Mouse (Mus musculus): ENCODE data around the gene Hoxa6.

Hoxa6 gene

GRCm38 (mm10) chr6:52219234-52219942 lies 10.9 kb upstream of the Hoxa6 start:
- in situ Hi-C loops (cut with MboI; ENCODE audit: unreplicated experiment in 2 of 2), result loop anchor here in 1 of 2 experiments (25.0 kb wide), 2 partner anchors 1307 to 1432 kb away; no protein-coding TSS in a partner anchor

GRCm38 (mm10) chr6:52218643-52219215 lies 10.2 kb upstream of the Hoxa6 start:
- in situ Hi-C loops (cut with MboI; ENCODE audit: unreplicated experiment in 2 of 2), result loop anchor here in 1 of 2 experiments (25.0 kb wide), 2 partner anchors 1306 to 1431 kb away; no protein-coding TSS in a partner anchor

GRCm38 (mm10) chr6:52217895-52218642 lies 9.5 kb upstream of the Hoxa6 start:
- in situ Hi-C loops (cut with MboI; ENCODE audit: unreplicated experiment in 2 of 2), result loop anchor here in 1 of 2 experiments (25.0 kb wide), 2 partner anchors 1306 to 1431 kb away; no protein-coding TSS in a partner anchor

GRCm38 (mm10) chr6:52217459-52217768 lies 8.9 kb upstream of the Hoxa6 start:
- in situ Hi-C loops (cut with MboI; ENCODE audit: unreplicated experiment in 2 of 2), result loop anchor here in 1 of 2 experiments (25.0 kb wide), 2 partner anchors 1305 to 1430 kb away; no protein-coding TSS in a partner anchor

GRCm38 (mm10) chr6:52216691-52217458 lies 8.4 kb upstream of the Hoxa6 start:
- in situ Hi-C loops (cut with MboI; ENCODE audit: unreplicated experiment in 2 of 2), result loop anchor here in 1 of 2 experiments (25.0 kb wide), 2 partner anchors 1305 to 1430 kb away; no protein-coding TSS in a partner anchor

GRCm38 (mm10) chr6:52215771-52216535 lies 7.4 kb upstream of the Hoxa6 start:
- in situ Hi-C loops (cut with MboI; ENCODE audit: unreplicated experiment in 2 of 2), result loop anchor here in 1 of 2 experiments (25.0 kb wide), 2 partner anchors 1304 to 1429 kb away; no protein-coding TSS in a partner anchor

- in situ Hi-C loops (cut with MboI; ENCODE audit: unreplicated experiment in 2 of 2), result loop anchor here in 1 of 2 experiments (25.0 kb wide), 2 partner anchors 1303 to 1428 kb away; no protein-coding TSS in a partner anchor
These were observed 6.5 kb upstream of the Hoxa6 start for GRCm38 (mm10) chr6:52215070-52215469.

GRCm38 (mm10) chr6:52214271-52214670 lies 5.7 kb upstream of the Hoxa6 start:
- in situ Hi-C loops (cut with MboI; ENCODE audit: unreplicated experiment in 2 of 2), result loop anchor here in 1 of 2 experiments (25.0 kb wide), 2 partner anchors 1302 to 1427 kb away; no protein-coding TSS in a partner anchor

GRCm38 (mm10) chr6:52213119-52213986 lies 4.8 kb upstream of the Hoxa6 start, which contains the start of the genes Hoxa3 and Gm28308:
Gene Hoxa3 (minus strand): TSS chr6:52213336.
Gene Gm28308 (minus strand): TSS chr6:52213339.
- in situ Hi-C loops (cut with MboI; ENCODE audit: unreplicated experiment in 2 of 2), result loop anchor here in 1 of 2 experiments (25.0 kb wide), 2 partner anchors 1301 to 1426 kb away; no protein-coding TSS in a partner anchor

GRCm38 (mm10) chr6:52212556-52213118 lies 4.1 kb upstream of the Hoxa6 start:
- in situ Hi-C loops (cut with MboI; ENCODE audit: unreplicated experiment in 2 of 2), result loop anchor here in 1 of 2 experiments (25.0 kb wide), 2 partner anchors 1300 to 1425 kb away; no protein-coding TSS in a partner anchor

GRCm38 (mm10) chr6:52211961-52212360 lies 3.4 kb upstream of the Hoxa6 start:
- in situ Hi-C loops (cut with MboI; ENCODE audit: unreplicated experiment in 2 of 2), result loop anchor here in 1 of 2 experiments (25.0 kb wide), 2 partner anchors 1300 to 1425 kb away; no protein-coding TSS in a partner anchor

- in situ Hi-C loops (cut with MboI; ENCODE audit: unreplicated experiment in 2 of 2), result loop anchor here in 1 of 2 experiments (25.0 kb wide), 2 partner anchors 1299 to 1424 kb away; no protein-coding TSS in a partner anchor
These were observed 2.8 kb upstream of the Hoxa6 start for GRCm38 (mm10) chr6:52211170-52211935.

GRCm38 (mm10) chr6:52209685-52210046 lies 1.1 kb upstream of the Hoxa6 start:
- in situ Hi-C loops (cut with MboI; ENCODE audit: unreplicated experiment in 2 of 2), result loop anchor here in 1 of 2 experiments (25.0 kb wide), 2 partner anchors 1297 to 1422 kb away; no protein-coding TSS in a partner anchor

- in situ Hi-C loops (cut with MboI; ENCODE audit: unreplicated experiment in 2 of 2), result loop anchor here in 1 of 2 experiments (25.0 kb wide), 2 partner anchors 1297 to 1422 kb away; no protein-coding TSS in a partner anchor
These were observed 554 bp upstream of the Hoxa6 start for GRCm38 (mm10) chr6:52208868-52209684.

- in situ Hi-C loops (cut with MboI; ENCODE audit: unreplicated experiment in 2 of 2), result loop anchor here in 1 of 2 experiments (25.0 kb wide), 2 partner anchors 1295 to 1420 kb away; no protein-coding TSS in a partner anchor
These were observed 892 bp downstream of the Hoxa6 start for GRCm38 (mm10) chr6:52207684-52207976.
